Mouse (Mus musculus) lung, postnatal 0 days (tissue): ENCODE measurements around the gene Zer1. TPM values are rescaled to one million over a fixed set of nuclear protein-coding genes. Genes with fewer than 3 reads are reported as not detected.

Experiments used
- ATAC-seq: fragments of 200-750 bp; cut with Nextera tagmentation; 2 replicates; pipeline ENCODE4 v1.8.0; 2017; ENCODE audit warnings: moderate library complexity
- DNase-seq: peaks from one replicate; pipeline ENCODE4 v3.0.0-alpha.2; 2016; ENCODE audit warnings: low spot score
- H3K27ac ChIP-seq: fragments of 300-500 bp; sonication (generic); 2 replicates; pipeline ENCODE4 v1.5.1; 2014; ENCODE audit warnings: antibody characterized with exemption, mild to moderate bottlenecking, low read length, mixed read lengths
- H3K27me3 ChIP-seq: fragments of 300-500 bp; sonication (generic); replicated peaks from 2 replicates; pipeline ENCODE4 v1.6.1; 2014; ENCODE audit warnings: low read length, mixed read lengths; ENCODE audit not compliant: insufficient read depth
- H3K36me3 ChIP-seq: fragments of 300-500 bp; sonication (generic); 2 replicates; pipeline ENCODE4 v1.6.1; 2014; ENCODE audit warnings: low read length, mixed read lengths; ENCODE audit not compliant: insufficient read depth
- H3K4me1 ChIP-seq: fragments of 300-500 bp; sonication (generic); 2 replicates; pipeline ENCODE4 v1.6.1; 2014; ENCODE audit warnings: antibody characterized with exemption, low read depth, low read length, mixed read lengths; ENCODE audit not compliant: insufficient read depth
- H3K4me2 ChIP-seq: fragments of 300-500 bp; sonication (generic); replicated peaks from 2 replicates; pipeline ENCODE4 v1.6.1; 2014; ENCODE audit warnings: low read depth, mild to moderate bottlenecking, low read length, moderate library complexity, mixed read lengths
- H3K4me3 ChIP-seq: fragments of 300-500 bp; sonication (generic); 2 replicates; pipeline ENCODE4 v1.5.1; 2014; ENCODE audit warnings: low read depth, low read length
- H3K9ac ChIP-seq: fragments of 300-500 bp; sonication (generic); replicated peaks from 2 replicates; pipeline ENCODE4 v1.6.1; 2014; ENCODE audit warnings: low read depth, mild to moderate bottlenecking
- H3K9me3 ChIP-seq: fragments of 300-500 bp; sonication (generic); 2 replicates; pipeline ENCODE4 v1.6.1; 2016; ENCODE audit warnings: low read length, mixed read lengths
- CTCF ChIP-seq: IDR thresholded peaks from 2 replicates; pipeline ENCODE4 v1.5.1; 2016; ENCODE audit warnings: antibody characterized with exemption, mild to moderate bottlenecking
- EP300 ChIP-seq: IDR thresholded peaks from 2 replicates; pipeline ENCODE4 v1.6.1; 2016; ENCODE audit warnings: antibody characterized with exemption, mild to moderate bottlenecking, control low read depth
- WGBS: fragments of 180-500 bp; shearing (Covaris S2); extraction: QIAGEN DNeasy Blood & Tissue Kit; methylation state at CpG from one replicate; pipeline ENCODE4 v1.1.7; 2014; 5-methylcytosine and 5-hydroxymethylcytosine counted together
- polyA plus RNA-seq: library from polyadenylated mRNA; unstranded; fragments of >200 nt; fragmentation: Nextera tagmentation; extraction: Ambion mirVana; gene quantifications from 2 replicates; pipeline ENCODE4 v1.2.1, GENCODE M21; 2015

Zer1 gene
- polyA plus RNA-seq, 1 experiment from 2014 or later = 5.0 TPM

GRCm38 (mm10) chr2:30076959-30077358, 47.4 kb downstream of the Zer1 start:
- H3K4me2 ChIP-seq = no peak overlapping the region
- no peak overlapping the region for H3K4me3 ChIP-seq
- H3K9ac ChIP-seq = no peak overlapping the region
- no peak for DNase-seq
- H3K4me1 ChIP-seq = no peaks in the 10 kb centered on the region; the same call in 1 of the 2 replicates
- no peak overlapping the region for H3K27ac ChIP-seq
- no peaks in the 10 kb centered on the region for H3K36me3 ChIP-seq
- 0 out of 2 replicates have a peak, but pooled peaks have one; percentile 1 for ATAC-seq
- WGBS = 67% methylated on average over 6 of the region's 6 CpGs
- H3K27me3 ChIP-seq = no peaks in the 10 kb centered on the region
- no peak for TF ChIP-seq EP300
- no peak for TF ChIP-seq CTCF
- no peaks in the 10 kb centered on the region for H3K9me3 ChIP-seq

DNA sequence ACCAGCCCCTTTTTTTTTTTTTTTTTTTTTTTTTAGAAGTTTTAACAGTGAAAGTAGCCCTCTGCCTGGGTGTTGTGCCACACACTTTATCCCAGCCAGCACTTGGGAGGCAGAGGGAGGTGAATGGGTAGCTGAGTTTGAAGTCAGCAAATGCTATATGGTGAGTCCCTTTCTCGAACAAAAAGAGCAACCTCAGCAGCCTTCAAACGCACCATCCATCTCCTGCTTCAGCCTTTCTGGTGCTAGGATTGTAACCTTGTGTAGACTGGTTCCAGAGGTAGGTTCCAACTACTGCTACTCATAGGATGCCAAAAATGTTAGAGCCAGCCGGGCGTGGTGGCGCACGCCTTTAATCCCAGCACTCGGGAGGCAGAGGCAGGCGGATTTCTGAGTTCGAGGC, 47.9 kb downstream of the Zer1 start:
- Histone ChIP-seq H3K4me2 (no peak overlapping the region), H3K9me3 (no peaks in the 10 kb centered on the region), H3K27me3 (no peaks in the 10 kb centered on the region), H3K9ac (no peak overlapping the region), H3K27ac (no peak overlapping the region), H3K4me3 (no peak overlapping the region), H3K4me1 (no peaks in the 10 kb centered on the region; the same call in 1 of the 2 replicates), H3K36me3 (no peaks in the 10 kb centered on the region)
- TF ChIP-seq EP300 (no peak), CTCF (no peak)
- WGBS = 87% methylated on average over 8 of the region's 9 CpGs
- ATAC-seq (no peak), DNase-seq (no peak)

DNA sequence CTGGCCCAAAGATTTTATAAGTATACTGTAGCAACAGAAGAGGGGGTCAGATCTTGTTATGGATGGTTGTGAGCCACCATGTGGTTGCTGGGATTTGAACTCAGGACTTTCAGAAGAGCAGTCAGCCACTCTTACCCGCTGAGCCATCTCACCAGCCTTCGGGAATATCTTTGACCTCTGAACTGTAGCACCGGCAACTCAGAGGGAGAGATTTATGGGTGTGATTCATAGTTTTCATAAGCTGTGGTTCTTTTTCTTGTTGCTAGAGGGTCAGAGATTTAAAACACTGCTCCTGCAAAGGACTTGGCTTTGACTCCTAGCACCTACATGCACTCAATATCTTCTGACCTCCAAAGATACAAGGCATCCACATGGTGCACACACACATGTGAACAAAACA, 48.8 kb downstream of the Zer1 start:
- TF ChIP-seq CTCF = no peak
- no peak for TF ChIP-seq EP300
- ATAC-seq (no peak), DNase-seq (no peak)
- Histone ChIP-seq H3K4me2 (no peak overlapping the region), H3K9ac (no peak overlapping the region), H3K27me3 (no peaks in the 10 kb centered on the region), H3K4me1 (no peaks in the 10 kb centered on the region; the same call in 1 of the 2 replicates), H3K4me3 (no peak overlapping the region), H3K27ac (no peak overlapping the region), H3K36me3 (no peaks in the 10 kb centered on the region), H3K9me3 (no peaks in the 10 kb centered on the region)
- 59% methylated on average over 3 of the region's 3 CpGs for WGBS

- Histone ChIP-seq H3K4me2 (no peak overlapping the region), H3K9me3 (no peaks in the 10 kb centered on the region), H3K9ac (no peak overlapping the region), H3K27ac (no peak overlapping the region), H3K27me3 (no peaks in the 10 kb centered on the region), H3K36me3 (no peaks in the 10 kb centered on the region), H3K4me3 (no peak overlapping the region), H3K4me1 (no peaks in the 10 kb centered on the region; the same call in 1 of the 2 replicates)
- ATAC-seq (no peak), DNase-seq (no peak)
- 76% methylated on average over 3 of the region's 3 CpGs for whole genome bisulfite sequencing
- TF ChIP-seq CTCF (no peak), EP300 (no peak)
Measured at GRCm38 (mm10) chr2:30073285-30073684, 51.1 kb downstream of the Zer1 start.

- H3K4me3 ChIP-seq = no peak overlapping the region
- DNase-seq (no peak), ATAC-seq (no peak)
- no peak overlapping the region for H3K27ac ChIP-seq
- H3K4me1 ChIP-seq = no peaks in the 10 kb centered on the region; the same call in 1 of the 2 replicates
- no peaks in the 10 kb centered on the region for H3K27me3 ChIP-seq
- TF ChIP-seq EP300 (no peak), CTCF (no peak)
- no peaks in the 10 kb centered on the region for H3K36me3 ChIP-seq
- WGBS = 77% methylated on average over 7 of the region's 7 CpGs
- H3K4me2 ChIP-seq = no peak overlapping the region
- H3K9me3 ChIP-seq = no peaks in the 10 kb centered on the region
- H3K9ac ChIP-seq = no peak overlapping the region
Measured at GRCm38 (mm10) chr2:30072875-30073274, 51.5 kb downstream of the Zer1 start.

- TF ChIP-seq CTCF = no peak
- TF ChIP-seq EP300 = no peak
- peak overlapping the region; percentile 94 for H3K4me2 ChIP-seq
- WGBS = 14% methylated on average over 7 of the region's 7 CpGs
- DNase-seq (no peak), ATAC-seq (no peak)
- H3K4me3 ChIP-seq = peak overlapping the region; percentile 99; the same call in 1 of the 2 replicates
- H3K27ac ChIP-seq = no peak overlapping the region
- H3K4me1 ChIP-seq = peaks cover 8% of the 10 kb centered on the region
- H3K9me3 ChIP-seq = no peaks in the 10 kb centered on the region
- peak overlapping the region; percentile 78; the same call in 1 of the 2 replicates for H3K9ac ChIP-seq
- no peaks in the 10 kb centered on the region for H3K27me3 ChIP-seq
- no peaks in the 10 kb centered on the region for H3K36me3 ChIP-seq
Measured at GRCm38 (mm10) chr2:30067962-30068361, 56.4 kb downstream of the Zer1 start.
